Mouse (Mus musculus) spleen, adult 12 weeks (tissue): Measurements from ENCODE around the gene Gns.

Experiments used
- DNase-seq: peaks from one replicate; pipeline ENCODE4 v3.0.0; 2022; ENCODE audit warnings: low spot score

Gene Gns

GRCm38 (mm10) chr10:121429981-121430682 is 65.2 kb downstream of the Gns start:
- no peak for DNase-seq

- no peak for DNase-seq
Observed at GRCm38 (mm10) chr10:121430764-121431540, 66.1 kb downstream of the Gns start.

GRCm38 (mm10) chr10:121432041-121432634 is 67.2 kb downstream of the Gns start:
- DNase-seq = no peak

- no peak for DNase-seq
Observed at GRCm38 (mm10) chr10:121432635-121433280, 67.9 kb downstream of the Gns start.

GRCm38 (mm10) chr10:121434441-121435103 is 69.7 kb downstream of the Gns start:
- DNase-seq = no peak

GRCm38 (mm10) chr10:121435546-121436257 is 70.8 kb downstream of the Gns start:
- DNase-seq = no peak

- no peak for DNase-seq
Observed at GRCm38 (mm10) chr10:121436258-121436645, 71.4 kb downstream of the Gns start.

- DNase-seq = no peak
Observed at GRCm38 (mm10) chr10:121436693-121437092, 71.8 kb downstream of the Gns start.

- DNase-seq = no peak
Observed at GRCm38 (mm10) chr10:121438109-121438508, 73.2 kb downstream of the Gns start.

GRCm38 (mm10) chr10:121439310-121439731 is 74.4 kb downstream of the Gns start:
- DNase-seq = no peak

- no peak for DNase-seq
Observed at GRCm38 (mm10) chr10:121443791-121444190, 78.9 kb downstream of the Gns start.

- DNase-seq = no peak
Observed at GRCm38 (mm10) chr10:121444198-121444597, 79.3 kb downstream of the Gns start.

- DNase-seq = no peak
Observed at GRCm38 (mm10) chr10:121445808-121446207, 80.9 kb downstream of the Gns start.
